Mouse (Mus musculus) brain, embryonic 14.5 days (tissue): ENCODE results near the gene Stab1.

Source experiments
- CTCF ChIP-seq: fragments of 200-500 bp; IDR thresholded peaks from 2 replicates; pipeline ENCODE4 v1.5.1; 2012; ENCODE audit warnings: inconsistent platforms, mild to moderate bottlenecking, moderate library complexity, borderline replicate concordance; ENCODE audit not compliant: insufficient read depth, insufficient read length; ENCODE audit errors: extremely low read depth
- POLR2A ChIP-seq: fragments of 200-500 bp; IDR thresholded peaks from 2 replicates; pipeline ENCODE4 v1.6.1; 2012; ENCODE audit warnings: mild to moderate bottlenecking, inconsistent platforms, borderline replicate concordance; ENCODE audit not compliant: poor library complexity, insufficient read depth, insufficient read length, severe bottlenecking; ENCODE audit errors: extremely low read depth

DNA sequence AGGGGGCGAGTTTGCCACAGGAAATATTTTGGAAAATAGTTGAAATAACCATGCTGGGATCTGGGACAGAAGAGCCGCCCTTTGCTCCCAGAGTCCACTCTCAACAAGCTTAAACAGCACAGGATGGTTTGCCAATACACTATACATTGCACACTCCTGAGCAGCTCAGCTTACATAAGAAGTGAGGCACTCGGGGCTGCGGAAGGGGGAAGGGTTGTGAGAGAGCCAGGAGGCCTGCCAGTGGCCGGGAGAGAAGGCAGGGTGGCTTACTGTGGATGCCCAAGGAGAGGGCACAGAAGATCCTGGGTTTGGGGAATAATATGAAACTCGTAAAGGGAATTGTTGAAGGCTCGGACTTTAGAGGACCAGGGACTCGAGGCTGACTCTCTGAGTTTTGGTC is 45.4 kb upstream of the Stab1 start:
- TF ChIP-seq POLR2A (no peak), CTCF (no peak)
